Mouse (Mus musculus): ENCODE data around the gene Ftcd.

Ftcd gene

GRCm38 (mm10) chr10:76612473-76612872 is 37.0 kb downstream of the Ftcd start:
- no peak for DNase-seq (ENCODE audit: low spot score)

GRCm38 (mm10) chr10:76622411-76622810 is 47.0 kb downstream of the Ftcd start:
- DNase-seq (ENCODE audit: low spot score): no peak

- DNase-seq (ENCODE audit: low spot score): peak; percentile 98
Observed at GRCm38 (mm10) chr10:76622928-76623680, 47.7 kb downstream of the Ftcd start, which contains the start of gene Col6a2. Gene Col6a2 (minus strand): TSS chr10:76623630.

- no peak for DNase-seq (ENCODE audit: low spot score)
Observed at GRCm38 (mm10) chr10:76623734-76624133, 48.3 kb downstream of the Ftcd start.

GRCm38 (mm10) chr10:76624903-76625302 is 49.5 kb downstream of the Ftcd start:
- no peak for DNase-seq (ENCODE audit: low spot score)

GRCm38 (mm10) chr10:76627714-76628113 is 52.3 kb downstream of the Ftcd start:
- no peak for DNase-seq (ENCODE audit: low spot score)

- DNase-seq (ENCODE audit: low spot score): no peak
Observed at GRCm38 (mm10) chr10:76630657-76631056, 55.2 kb downstream of the Ftcd start.

GRCm38 (mm10) chr10:76632630-76633029 is 57.2 kb downstream of the Ftcd start:
- DNase-seq (ENCODE audit: low spot score): no peak

- DNase-seq (ENCODE audit: low spot score): no peak
Observed at GRCm38 (mm10) chr10:76634094-76634571, 58.7 kb downstream of the Ftcd start.

- DNase-seq (ENCODE audit: low spot score): no peak
Observed at GRCm38 (mm10) chr10:76634584-76634983, 59.1 kb downstream of the Ftcd start.

GRCm38 (mm10) chr10:76636026-76636425 is 60.6 kb downstream of the Ftcd start:
- DNase-seq (ENCODE audit: low spot score): no peak

GRCm38 (mm10) chr10:76636601-76637000 is 61.2 kb downstream of the Ftcd start:
- DNase-seq (ENCODE audit: low spot score): no peak
